Mouse (Mus musculus) MEL (cell line): ENCODE results near the gene Gm20388.

Experiments
- CTCF ChIP-seq, 3 experiments: IDR thresholded peaks in 2 of 3; conservative IDR thresholded peaks in 1 of 3; 2 replicates each; pipeline ENCODE4 v1.5.1; 2011 to 2012; ENCODE audit warnings: low read length in 3 of 3, low read depth in 2 of 3, mild to moderate bottlenecking in 2 of 3, improper control_type of control experiment in 1 of 3, inconsistent platforms in 1 of 3, mixed read lengths in 1 of 3, moderate library complexity in 1 of 3; ENCODE audit not compliant: control insufficient read depth in 1 of 3, insufficient read depth in 1 of 3, poor library complexity in 1 of 3, severe bottlenecking in 1 of 3
- E2F4 ChIP-seq: IDR thresholded peaks from 2 replicates; pipeline ENCODE4 v1.6.1; 2011; ENCODE audit warnings: low read depth, low read length, improper control_type of control experiment, borderline replicate concordance
- JUND ChIP-seq: IDR thresholded peaks from 2 replicates; pipeline ENCODE4 v1.6.1; 2011; ENCODE audit warnings: low read depth, mild to moderate bottlenecking, improper control_type of control experiment, low read length
- NELFE ChIP-seq: IDR thresholded peaks from 2 replicates; pipeline ENCODE4 v1.6.1; 2011; ENCODE audit warnings: low read depth, low read length, improper control_type of control experiment
- POLR2A ChIP-seq, 2 experiments: IDR thresholded peaks; 2 replicates each; pipeline ENCODE4 v1.6.1; 2011 to 2012; ENCODE audit warnings: low read length in 2 of 2, mild to moderate bottlenecking in 2 of 2, control low read depth in 1 of 2, improper control_type of control experiment in 1 of 2, low read depth in 1 of 2, moderate library complexity in 1 of 2; ENCODE audit not compliant: control insufficient read depth in 1 of 2, insufficient read depth in 1 of 2, poor library complexity in 1 of 2
- SIN3A ChIP-seq: IDR thresholded peaks from 2 replicates; pipeline ENCODE4 v1.6.1; 2012; ENCODE audit warnings: low read length, improper control_type of control experiment, inconsistent platforms
- TCF12 ChIP-seq: IDR thresholded peaks from 2 replicates; pipeline ENCODE4 v1.6.1; 2014; ENCODE audit warnings: low read depth, mild to moderate bottlenecking, inconsistent platforms, low read length, improper control_type of control experiment, moderate library complexity
- ZKSCAN1 ChIP-seq: IDR thresholded peaks from 2 replicates; pipeline ENCODE4 v1.6.1; 2012; ENCODE audit warnings: low read depth, mild to moderate bottlenecking, inconsistent platforms, low read length, improper control_type of control experiment, moderate library complexity
- ZMIZ1 ChIP-seq: IDR thresholded peaks from 2 replicates; pipeline ENCODE4 v1.6.1; 2012; ENCODE audit warnings: low read depth, mild to moderate bottlenecking, inconsistent platforms, low read length, improper control_type of control experiment, moderate library complexity

DNA sequence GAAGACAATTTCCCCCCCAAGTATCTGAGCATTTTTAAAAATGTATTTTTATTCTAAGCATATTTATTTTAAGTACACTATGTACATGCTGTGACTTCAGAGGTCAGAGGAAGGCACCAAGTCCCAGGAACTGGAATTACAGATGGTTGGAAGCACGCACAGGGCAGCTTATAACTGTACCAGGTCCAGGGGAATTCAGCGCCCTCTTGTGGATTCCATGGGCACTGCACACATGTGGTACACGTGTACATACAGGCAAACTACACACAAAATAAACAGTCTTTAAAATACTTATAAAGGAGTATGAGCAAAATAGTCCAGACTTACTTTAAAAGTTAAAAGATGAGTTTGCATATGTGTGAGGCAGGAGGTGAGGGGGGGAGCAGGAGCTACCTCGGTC, 4483.3 kb downstream of the Gm20388 start:
- no peak for TF ChIP-seq ZMIZ1
- no peak for TF ChIP-seq POLR2A (IDR thresholded peaks at IDR 0.05; ENCODE audit: control insufficient read depth in 1 of 2, insufficient read depth in 1 of 2, low read depth in 1 of 2, low read length in 2 of 2, poor library complexity in 1 of 2)
- no peak for TF ChIP-seq TCF12
- no peak for TF ChIP-seq SIN3A
- peak; percentile 31 to 61 (median 47); a peak in 5 of 6 replicates for TF ChIP-seq CTCF (IDR thresholded peaks at IDR 0.05 in 2 of 3, conservative IDR thresholded peaks at IDR 0.05 in 1 of 3; ENCODE audit: control insufficient read depth in 1 of 3, insufficient read depth in 1 of 3, low read depth in 2 of 3, low read length in 3 of 3, poor library complexity in 1 of 3, severe bottlenecking in 1 of 3)
- no peak for TF ChIP-seq NELFE
- no peak for TF ChIP-seq E2F4
- TF ChIP-seq ZKSCAN1, result no peak
- no peak for TF ChIP-seq JUND
